Mouse (Mus musculus): ENCODE measurements around the gene Elavl3.

Elavl3 gene

GRCm38 (mm10) chr9:22057031-22057517, 5.3 kb upstream of the Elavl3 start:
- no peak for DNase-seq

- DNase-seq = peak in 1 of 2 experiments; percentile 41
Measured at GRCm38 (mm10) chr9:22056303-22056910, 4.6 kb upstream of the Elavl3 start.

- DNase-seq = peak; percentile 32 to 33
Measured at GRCm38 (mm10) chr9:22055713-22056112, 3.9 kb upstream of the Elavl3 start.

- DNase-seq = peak; percentile 91
Measured at GRCm38 (mm10) chr9:22054411-22055076, 2.7 kb upstream of the Elavl3 start.

GRCm38 (mm10) chr9:22053657-22054056, 1.8 kb upstream of the Elavl3 start:
- no peak for DNase-seq

- DNase-seq = peak; percentile 82 to 84
Measured at GRCm38 (mm10) chr9:22051161-22051957, 464 bp downstream of the Elavl3 start.

- peak; percentile 88 to 93 for DNase-seq
Measured at GRCm38 (mm10) chr9:22050351-22050889, 1.4 kb downstream of the Elavl3 start.

GRCm38 (mm10) chr9:22049721-22050270, 2.0 kb downstream of the Elavl3 start:
- peak; percentile 87 to 91 for DNase-seq

GRCm38 (mm10) chr9:22049315-22049714, 2.5 kb downstream of the Elavl3 start:
- peak; percentile 70 to 74 for DNase-seq

- peak; percentile 49 to 53 for DNase-seq
Measured at GRCm38 (mm10) chr9:22047329-22047728, 4.5 kb downstream of the Elavl3 start.

- DNase-seq = no peak
Measured at GRCm38 (mm10) chr9:22041832-22042231, 10.0 kb downstream of the Elavl3 start.

- DNase-seq = no peak
Measured at GRCm38 (mm10) chr9:22037826-22038225, 14.0 kb downstream of the Elavl3 start.

- DNase-seq = peak; percentile 69 to 80
Measured at GRCm38 (mm10) chr9:22035300-22036044, 16.4 kb downstream of the Elavl3 start.

- no peak for DNase-seq
Measured at GRCm38 (mm10) chr9:22030386-22030785, 21.4 kb downstream of the Elavl3 start.

GRCm38 (mm10) chr9:22028467-22028866, 23.4 kb downstream of the Elavl3 start:
- DNase-seq = peak in 1 of 2 experiments; percentile 29

- DNase-seq = peak in 1 of 2 experiments; percentile 53
Measured at GRCm38 (mm10) chr9:22024592-22024991, 27.2 kb downstream of the Elavl3 start.

- DNase-seq = peak; percentile 81 to 88
Measured at GRCm38 (mm10) chr9:22017208-22017825, 34.5 kb downstream of the Elavl3 start.

GRCm38 (mm10) chr9:22016245-22016644, 35.6 kb downstream of the Elavl3 start:
- DNase-seq = peak; percentile 53 to 55

- DNase-seq = peak in 1 of 2 experiments; percentile 57
Measured at GRCm38 (mm10) chr9:22012731-22013130, 39.1 kb downstream of the Elavl3 start.

- no peak for DNase-seq
Measured at GRCm38 (mm10) chr9:22011055-22011454, 40.8 kb downstream of the Elavl3 start.

- no peak for DNase-seq
Measured at GRCm38 (mm10) chr9:22004546-22004945, 47.3 kb downstream of the Elavl3 start.

Measured in cerebellum, postnatal 10 days (tissue).